Mouse (Mus musculus) heart, postnatal 25 days (tissue): Measurements from ENCODE around the gene Gfi1b. TPM values are rescaled to one million over a fixed set of nuclear protein-coding genes. Genes with fewer than 3 reads are reported as not detected.

ENCODE experiments used
- DNase-seq: peaks from one replicate; pipeline ENCODE4 v3.0.0; 2022; ENCODE audit warnings: low spot score
- intact Hi-C: fragments of 180-260 bp; cut with DNase I; formaldehyde crosslinking; loops from one replicate; pipeline ENCODE4 v1.15.1; 2025
- microRNA-seq: library from miRNA; unstranded; fragments of <30 nt; microRNA quantifications from one replicate; pipeline ENCODE4 v1.2.0, GENCODE M21; 2022
- total RNA-seq, 2 experiments: library from RNA; stranded (reverse); gene quantifications; 2 replicates each; pipeline ENCODE4 v1.2.3; 2021

Gene Gfi1b
- total RNA-seq, 2 experiments from 2014 or later, result not detected

DNA sequence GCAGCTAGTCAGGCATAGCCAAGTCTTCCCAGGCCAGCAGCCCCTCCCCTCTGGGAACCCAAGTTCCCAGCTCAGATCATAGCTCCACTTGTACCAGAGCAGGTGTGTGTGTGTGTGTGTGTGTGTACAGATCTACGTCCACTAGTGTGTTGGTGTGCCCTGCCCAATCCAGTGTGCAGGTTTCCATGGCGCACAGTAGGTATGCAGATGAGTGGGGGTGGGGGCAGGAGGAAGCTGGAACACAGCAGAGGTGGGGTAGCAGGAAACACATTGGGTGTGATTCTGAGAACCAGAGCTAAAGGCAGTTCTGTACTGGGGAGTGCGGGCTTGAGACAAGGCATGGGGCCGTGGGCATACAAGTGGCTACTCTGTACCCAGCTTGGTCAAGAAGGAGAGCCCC lies 57.4 kb downstream of the Gfi1b start:
- intact Hi-C loops, result no loop called here
- no peak for DNase-seq

DNA sequence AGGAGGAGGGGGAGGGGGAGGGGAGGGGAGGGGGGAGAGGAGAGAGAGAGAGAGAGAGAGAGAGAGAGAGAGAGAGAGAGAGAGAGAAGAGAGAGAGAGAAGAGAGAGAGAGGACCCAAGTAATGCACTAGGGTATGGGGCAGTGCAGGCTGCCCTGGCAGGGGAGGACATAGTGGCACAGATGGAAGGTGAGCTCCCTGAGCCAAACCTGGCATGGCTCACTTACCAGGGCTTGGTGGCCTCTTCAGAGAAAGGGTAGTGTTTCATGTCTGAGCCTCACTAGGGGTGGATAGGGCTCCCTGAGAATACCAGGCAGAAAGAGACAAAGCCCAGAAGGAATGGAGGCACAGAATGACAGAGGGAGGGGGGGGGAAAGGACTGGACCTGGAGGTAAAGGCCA lies 58.0 kb downstream of the Gfi1b start:
- no peak for DNase-seq
- intact Hi-C loops, result no loop called here

- intact Hi-C loops, result no loop called here
- no peak for DNase-seq
Observed at GRCm38 (mm10) chr2:28563303-28563702, 58.5 kb downstream of the Gfi1b start, which contains the start of gene Cel. Cel (minus strand) TSS chr2:28563403.

Small RNA genes within 50 kb of the gene (microRNA-seq; reads per million reads assigned to microRNA genes)
- not detected for gene Gm22824

Other genes starting within 250 kb of the Gfi1b start
- gene Ppp1r26, start 175.2 kb downstream of the Gfi1b start, total RNA-seq, result 1 to 10 TPM; 4.2 to 4.6 TPM
- not detected for gene 1700007K13Rik, start 155.7 kb downstream of the Gfi1b start, total RNA-seq
- 10 to 100 TPM; 43.0 to 43.9 TPM for gene Mrps2, start 153.9 kb downstream of the Gfi1b start, total RNA-seq
- gene Gbgt1, start 125.1 kb downstream of the Gfi1b start, total RNA-seq, result 1 to 10 TPM; 1.7 to 3.1 TPM
- 1 to 10 TPM in 1 of 2 experiments, not detected in 1; 1.4 TPM for gene Gm10134, start 115.9 kb downstream of the Gfi1b start, total RNA-seq
- 10 to 100 TPM; 11.9 to 13.8 TPM for gene Ralgds, start 108.9 kb downstream of the Gfi1b start, total RNA-seq
- not detected for gene Cel, start 58.6 kb downstream of the Gfi1b start, total RNA-seq
- gene Gtf3c5, start 38.2 kb downstream of the Gfi1b start, total RNA-seq, result 10 to 100 TPM; 11.5 to 11.6 TPM
- 10 to 100 TPM; 23.5 to 24.7 TPM for gene Tsc1, start 19.2 kb upstream of the Gfi1b start, total RNA-seq
- gene Spaca9, start 77.7 kb upstream of the Gfi1b start, total RNA-seq, result under 1 TPM in 1 of 2 experiments, not detected in 1; 0.52 TPM
- not detected for gene Ak8, start 78.2 kb upstream of the Gfi1b start, total RNA-seq
- gene Gtf3c4, start 218.4 kb upstream of the Gfi1b start, total RNA-seq, result 10 to 100 TPM; 18.7 to 20.3 TPM
- 1 to 10 TPM; 2.7 to 3.4 TPM for gene Ddx31, start 218.4 kb upstream of the Gfi1b start, total RNA-seq